In genomic region chr10:7836902-7837301, GRCm38 (mm10) we compare ENCODE assay signal across 11 mouse cellular contexts. TPM values are rescaled to one million over a fixed set of nuclear protein-coding genes. Genes with fewer than 3 reads are reported as not detected.
"Had no signal": no experiment of that assay in that cellular context is flagged by ENCODE, and none has a peak within 500 bp of the region (broad histone marks: within the 10 kb centered on the region; RNA-seq: fewer than 3 reads in every experiment).

No protein-coding gene starts in this region.

- H3K4me1 ChIP-seq: neural tube, embryonic 12.5 days had no signal

- H3K9me3 ChIP-seq: limb, embryonic 10.5 days; liver, embryonic 13.5 days; midbrain, embryonic 13.5 days; neural tube, embryonic 12.5 days had no signal

- H3K36me3 ChIP-seq: limb, embryonic 10.5 days; liver, embryonic 13.5 days; midbrain, embryonic 13.5 days; neural tube, embryonic 12.5 days had no signal

- DNase-seq: kidney, adult 11 months; kidney, adult 9 months; kidney, postnatal 10 days; liver, embryonic 13.5 days; lung, adult 2 months; thymus, postnatal 14 days had no signal

- ATAC-seq: midbrain, embryonic 13.5 days had no signal

- H3K27ac ChIP-seq: left cerebral cortex, adult 2 months; limb, embryonic 10.5 days; liver, embryonic 13.5 days; midbrain, embryonic 13.5 days; neural tube, embryonic 12.5 days; stomach, postnatal 0 days had no signal

- H3K4me2 ChIP-seq: liver, embryonic 13.5 days; midbrain, embryonic 13.5 days; neural tube, embryonic 12.5 days had no signal

- H3K9ac ChIP-seq: liver, embryonic 13.5 days; midbrain, embryonic 13.5 days; neural tube, embryonic 12.5 days had no signal

- H3K27me3 ChIP-seq: midbrain, embryonic 13.5 days; neural tube, embryonic 12.5 days had no signal

- H3K4me3 ChIP-seq: left cerebral cortex, adult 2 months; limb, embryonic 10.5 days; liver, embryonic 13.5 days; midbrain, embryonic 13.5 days; neural tube, embryonic 12.5 days had no signal

RNA-seq across cellular contexts. Expression of gene Zc3h12d, which starts 4.6 kb away (rescaled TPM):
- polyA plus RNA-seq: limb, embryonic 10.5 days had no signal
